Mouse (Mus musculus) erythroblast, adult 5-6 weeks (primary cell): ENCODE measurements around the gene Nynrin. TPM values are rescaled to one million over a fixed set of nuclear protein-coding genes. Genes with fewer than 3 reads are reported as not detected.
A peak's percentile ranks its signal among the peaks of the same experiment; 100 is the strongest.

Source experiments
- ATAC-seq: replicated peaks from 2 replicates; pipeline ENCODE4 v1.8.0; 2016; ENCODE audit warnings: moderate number of reproducible peaks, mild to moderate bottlenecking, moderate TSS enrichment, inconsistent platforms; ENCODE audit not compliant: poor library complexity, low FRiP score, severe bottlenecking
- total RNA-seq, 2 experiments: library from RNA; stranded (forward) in 1 of 2; stranded (reverse) in 1 of 2; fragments of 150-400 nt in 1 of 2; fragments of 200-764, 138-1000 nt in 1 of 2; gene quantifications; 2 replicates each; pipeline versions ENCODE4 v1.2.3 to v1.2.4; 2015 to 2017; ENCODE audit warnings: low replicate concordance in 2 of 2

Nynrin gene
- total RNA-seq, 2 experiments from 2014 or later: 0.38 to 0.77 TPM

DNA sequence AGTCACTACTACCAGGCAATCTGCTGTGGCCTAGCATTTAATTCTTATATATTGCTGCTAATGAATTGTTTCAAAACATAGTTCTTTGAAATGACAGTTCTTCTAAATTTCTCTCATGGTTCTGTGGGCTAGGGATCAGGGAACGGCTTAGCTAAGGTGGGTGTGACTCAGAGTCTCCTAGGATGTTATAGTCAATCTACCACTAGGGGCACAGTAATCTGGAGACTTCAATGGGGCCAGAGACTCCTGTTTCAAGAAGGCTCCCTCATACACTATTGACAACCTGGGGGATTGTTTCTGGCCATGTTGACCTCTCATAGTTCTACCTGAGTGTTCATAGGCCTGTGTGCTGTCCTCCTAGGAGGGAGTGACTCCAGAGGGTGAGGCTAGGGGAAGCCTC, 51.7 kb downstream of the Nynrin start:
- no peak for ATAC-seq

DNA sequence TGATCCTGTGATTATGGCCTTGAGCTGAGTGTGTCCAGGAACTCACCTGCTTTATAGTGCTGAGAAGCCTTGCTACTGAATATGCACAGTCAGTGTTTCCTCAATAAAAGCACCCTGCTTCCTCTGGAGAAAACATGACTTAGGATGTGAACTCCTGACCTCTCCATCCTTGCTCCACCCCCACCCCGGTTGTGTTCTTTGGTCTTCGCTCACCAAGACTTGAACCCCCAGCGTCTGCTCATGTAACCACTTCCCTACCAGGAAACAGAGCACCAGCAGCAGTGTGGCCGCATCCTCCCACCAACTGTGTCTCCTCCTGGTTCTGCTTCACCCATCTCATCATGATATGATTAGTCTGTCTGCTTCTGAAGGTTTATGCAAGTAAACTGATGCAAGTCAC, 59.6 kb downstream of the Nynrin start:
- no peak for ATAC-seq

DNA sequence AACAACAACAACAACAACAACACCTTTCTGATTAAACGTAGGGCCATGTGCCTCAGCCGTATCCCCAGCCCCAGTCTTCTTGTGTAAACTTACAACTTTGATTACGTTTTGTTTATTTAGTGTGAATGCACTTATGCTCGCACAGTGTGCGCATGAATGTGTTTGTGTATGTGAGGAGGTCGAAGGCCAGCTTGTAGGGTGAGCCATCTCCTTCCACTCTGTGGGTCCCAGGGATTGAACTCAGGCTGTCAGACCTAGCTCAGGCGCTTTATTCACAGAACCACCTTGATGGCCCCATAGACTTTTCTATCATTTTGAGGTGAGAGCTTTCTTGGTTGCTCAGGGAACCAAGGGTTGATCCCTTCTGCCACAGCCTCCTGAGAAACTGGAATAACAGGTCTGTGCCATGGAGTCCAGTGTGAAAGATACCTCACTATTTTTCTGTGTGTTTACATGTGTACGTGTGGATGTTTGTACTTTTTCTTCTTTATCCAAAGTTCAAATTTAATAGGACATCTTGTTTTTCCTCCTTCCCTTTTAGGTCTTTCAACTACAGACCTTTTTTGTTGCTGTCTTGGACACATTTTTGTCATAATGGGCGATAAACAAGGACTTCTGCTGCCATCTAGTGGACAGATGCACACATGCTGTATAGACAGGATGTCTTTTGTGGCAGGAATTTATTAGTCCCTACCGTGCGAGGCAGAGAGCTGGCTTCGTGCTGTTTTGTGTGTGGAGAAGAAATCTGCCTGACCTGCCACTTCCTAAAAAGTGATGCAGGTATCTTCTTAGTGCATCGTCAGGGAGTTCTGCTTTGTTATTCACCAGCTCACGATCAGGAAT, 64.7 kb downstream of the Nynrin start:
- peak; percentile 74; the same call in 1 of the 2 replicates for ATAC-seq

DNA sequence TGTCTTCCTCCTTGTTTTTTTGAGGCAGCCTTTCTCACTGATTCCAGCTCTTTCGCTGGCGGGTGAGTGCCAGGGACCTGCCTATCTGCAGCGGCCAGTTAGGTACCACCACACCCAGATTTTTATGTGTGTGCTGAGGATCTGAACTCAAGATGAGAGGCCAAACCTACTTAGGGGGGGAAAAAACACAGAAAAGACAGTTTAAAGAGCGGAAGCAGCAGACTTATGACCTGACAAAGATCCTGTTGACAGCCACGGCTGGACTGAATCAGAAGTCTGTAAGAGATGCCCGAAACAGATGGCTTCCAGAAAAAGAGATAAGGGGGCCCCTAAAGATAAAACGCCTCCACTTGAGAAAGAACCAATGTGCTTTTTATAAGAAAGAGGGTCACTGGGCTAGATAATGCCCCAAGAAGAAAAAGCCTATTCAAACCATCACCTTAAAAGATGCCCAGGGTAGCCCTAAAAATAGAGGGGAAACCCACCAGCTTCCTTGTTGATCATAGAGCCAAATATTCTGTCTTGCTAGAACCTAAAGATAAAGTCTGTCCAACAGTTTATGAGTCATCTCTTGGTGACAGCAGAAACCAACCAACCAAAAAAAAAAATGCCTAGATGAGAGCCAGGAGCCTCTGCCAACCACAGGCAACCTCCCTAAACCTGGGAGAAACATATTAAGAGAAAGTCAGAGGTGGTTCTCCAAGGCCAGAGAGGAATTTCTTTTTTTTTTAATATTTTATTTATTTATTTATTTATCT, 68.8 kb downstream of the Nynrin start:
- ATAC-seq: 0 out of 2 replicates have a peak, but pooled peaks have one; percentile 45

Other genes with a start within 250 kb of the Nynrin start
- gene Rec8, start 236.0 kb upstream of the Nynrin start, total RNA-seq (2015; ENCODE audit: low replicate concordance): 1.7 TPM in 1 of 2 replicates, not detected in the other
- gene Rec8, start 236.0 kb upstream of the Nynrin start, total RNA-seq (2017; ENCODE audit: low replicate concordance): 0.84 and 2.2 TPM in 2 replicates
- 3.7 and 29.7 TPM in 2 replicates for gene Ipo4, start 218.1 kb upstream of the Nynrin start, total RNA-seq (2015; ENCODE audit: low replicate concordance)
- 7.0 and 13.8 TPM in 2 replicates for gene Ipo4, start 218.1 kb upstream of the Nynrin start, total RNA-seq (2017; ENCODE audit: low replicate concordance)
- 0.96 and 5.4 TPM in 2 replicates for gene Gm49378, start 216.1 kb upstream of the Nynrin start, total RNA-seq (2015; ENCODE audit: low replicate concordance)
- 5.4 TPM in 1 of 2 replicates, not detected in the other for gene Gm49378, start 216.1 kb upstream of the Nynrin start, total RNA-seq (2017; ENCODE audit: low replicate concordance)
- gene Tm9sf1, start 210.2 kb upstream of the Nynrin start, total RNA-seq (2015; ENCODE audit: low replicate concordance): 9.6 and 14.2 TPM in 2 replicates
- 12.0 and 20.5 TPM in 2 replicates for gene Tm9sf1, start 210.2 kb upstream of the Nynrin start, total RNA-seq (2017; ENCODE audit: low replicate concordance)
- gene Tssk4, start 203.8 kb upstream of the Nynrin start, total RNA-seq (2015; ENCODE audit: low replicate concordance): 0.84 TPM in 1 of 2 replicates, not detected in the other
- 0.28 and 0.68 TPM in 2 replicates for gene Tssk4, start 203.8 kb upstream of the Nynrin start, total RNA-seq (2017; ENCODE audit: low replicate concordance)
- 4.6 and 10.4 TPM in 2 replicates for gene Mdp1, start 193.5 kb upstream of the Nynrin start, total RNA-seq (2015; ENCODE audit: low replicate concordance)
- gene Mdp1, start 193.5 kb upstream of the Nynrin start, total RNA-seq (2017; ENCODE audit: low replicate concordance): 7.1 and 8.4 TPM in 2 replicates
- 1.5 and 2.7 TPM in 2 replicates for gene Gmpr2, start 182.1 kb upstream of the Nynrin start, total RNA-seq (2015; ENCODE audit: low replicate concordance)
- gene Gmpr2, start 182.1 kb upstream of the Nynrin start, total RNA-seq (2017; ENCODE audit: low replicate concordance): 6.9 and 8.5 TPM in 2 replicates
- gene Nedd8, start 181.9 kb upstream of the Nynrin start, total RNA-seq (2015; ENCODE audit: low replicate concordance): 89.5 and 91.3 TPM in 2 replicates
- 66.5 and 67.1 TPM in 2 replicates for gene Nedd8, start 181.9 kb upstream of the Nynrin start, total RNA-seq (2017; ENCODE audit: low replicate concordance)
- 7.7 and 10.2 TPM in 2 replicates for gene Tinf2, start 172.2 kb upstream of the Nynrin start, total RNA-seq (2015; ENCODE audit: low replicate concordance)
- gene Tinf2, start 172.2 kb upstream of the Nynrin start, total RNA-seq (2017; ENCODE audit: low replicate concordance): 12.9 and 13.1 TPM in 2 replicates
- gene Tgm1, start 140.1 kb upstream of the Nynrin start, total RNA-seq (2015; ENCODE audit: low replicate concordance): 0.96 TPM in 1 of 2 replicates, not detected in the other
- 0.14 and 0.85 TPM in 2 replicates for gene Tgm1, start 140.1 kb upstream of the Nynrin start, total RNA-seq (2017; ENCODE audit: low replicate concordance)
- gene Rabggta, start 131.7 kb upstream of the Nynrin start, total RNA-seq (2015; ENCODE audit: low replicate concordance): 2.3 and 5.4 TPM in 2 replicates
- 2.1 and 2.2 TPM in 2 replicates for gene Rabggta, start 131.7 kb upstream of the Nynrin start, total RNA-seq (2017; ENCODE audit: low replicate concordance)
- 22.4 and 27.1 TPM in 2 replicates for gene Dhrs1, start 108.3 kb upstream of the Nynrin start, total RNA-seq (2015; ENCODE audit: low replicate concordance)
- 3.9 and 14.9 TPM in 2 replicates for gene Dhrs1, start 108.3 kb upstream of the Nynrin start, total RNA-seq (2017; ENCODE audit: low replicate concordance)
- 6.5 and 11.3 TPM in 2 replicates for gene Nop9, start 108.3 kb upstream of the Nynrin start, total RNA-seq (2015; ENCODE audit: low replicate concordance)
- 3.7 and 3.9 TPM in 2 replicates for gene Nop9, start 108.3 kb upstream of the Nynrin start, total RNA-seq (2017; ENCODE audit: low replicate concordance)
- 2.1 TPM in 1 of 2 replicates, not detected in the other for gene Cideb, start 95.6 kb upstream of the Nynrin start, total RNA-seq (2015; ENCODE audit: low replicate concordance)
- 0.94 TPM in 1 of 2 replicates, not detected in the other for gene Cideb, start 95.6 kb upstream of the Nynrin start, total RNA-seq (2017; ENCODE audit: low replicate concordance)
- not detected in 2 replicates for gene Ltb4r2, start 92.6 kb upstream of the Nynrin start, total RNA-seq (2015; ENCODE audit: low replicate concordance)
- gene Ltb4r2, start 92.6 kb upstream of the Nynrin start, total RNA-seq (2017; ENCODE audit: low replicate concordance): 0.14 TPM in 1 of 2 replicates, not detected in the other
- 6.3 and 14.8 TPM in 2 replicates for gene Ltb4r1, start 88.0 kb upstream of the Nynrin start, total RNA-seq (2015; ENCODE audit: low replicate concordance)
- 9.3 and 21.8 TPM in 2 replicates for gene Ltb4r1, start 88.0 kb upstream of the Nynrin start, total RNA-seq (2017; ENCODE audit: low replicate concordance)
- gene Adcy4, start 69.9 kb upstream of the Nynrin start, total RNA-seq (2015; ENCODE audit: low replicate concordance): not detected in 2 replicates
- not detected in 2 replicates for gene Adcy4, start 69.9 kb upstream of the Nynrin start, total RNA-seq (2017; ENCODE audit: low replicate concordance)
- 17.1 and 22.6 TPM in 2 replicates for gene Ripk3, start 65.1 kb upstream of the Nynrin start, total RNA-seq (2015; ENCODE audit: low replicate concordance)
- gene Ripk3, start 65.1 kb upstream of the Nynrin start, total RNA-seq (2017; ENCODE audit: low replicate concordance): 6.7 and 7.2 TPM in 2 replicates
- gene Nfatc4, start 30.9 kb upstream of the Nynrin start, total RNA-seq (2015; ENCODE audit: low replicate concordance): not detected in 2 replicates
- gene Nfatc4, start 30.9 kb upstream of the Nynrin start, total RNA-seq (2017; ENCODE audit: low replicate concordance): not detected in 2 replicates
- not detected in 2 replicates for gene Cbln3, start 30.4 kb downstream of the Nynrin start, total RNA-seq (2015; ENCODE audit: low replicate concordance)
- gene Cbln3, start 30.4 kb downstream of the Nynrin start, total RNA-seq (2017; ENCODE audit: low replicate concordance): 0.14 TPM in 1 of 2 replicates, not detected in the other
- 30.7 and 36.4 TPM in 2 replicates for gene Khnyn, start 30.9 kb downstream of the Nynrin start, total RNA-seq (2015; ENCODE audit: low replicate concordance)
- 122 and 126 TPM in 2 replicates for gene Khnyn, start 30.9 kb downstream of the Nynrin start, total RNA-seq (2017; ENCODE audit: low replicate concordance)
- gene Sdr39u1, start 46.3 kb downstream of the Nynrin start, total RNA-seq (2015; ENCODE audit: low replicate concordance): 1.3 TPM in 2 replicates
- 3.5 and 10.6 TPM in 2 replicates for gene Sdr39u1, start 46.3 kb downstream of the Nynrin start, total RNA-seq (2017; ENCODE audit: low replicate concordance)
- gene Cma1, start 90.7 kb downstream of the Nynrin start, total RNA-seq (2015; ENCODE audit: low replicate concordance): not detected in 2 replicates
- gene Cma1, start 90.7 kb downstream of the Nynrin start, total RNA-seq (2017; ENCODE audit: low replicate concordance): not detected in 2 replicates
- not detected in 2 replicates for gene Cma2, start 97.0 kb downstream of the Nynrin start, total RNA-seq (2015; ENCODE audit: low replicate concordance)
- not detected in 2 replicates for gene Cma2, start 97.0 kb downstream of the Nynrin start, total RNA-seq (2017; ENCODE audit: low replicate concordance)
- gene Mcpt1, start 164.0 kb downstream of the Nynrin start, total RNA-seq (2015; ENCODE audit: low replicate concordance): not detected in 2 replicates
- not detected in 2 replicates for gene Mcpt1, start 164.0 kb downstream of the Nynrin start, total RNA-seq (2017; ENCODE audit: low replicate concordance)
- not detected in 2 replicates for gene Mcpt9, start 176.5 kb downstream of the Nynrin start, total RNA-seq (2015; ENCODE audit: low replicate concordance)
- not detected in 2 replicates for gene Mcpt9, start 176.5 kb downstream of the Nynrin start, total RNA-seq (2017; ENCODE audit: low replicate concordance)
- not detected in 2 replicates for gene Mcpt2, start 188.0 kb downstream of the Nynrin start, total RNA-seq (2015; ENCODE audit: low replicate concordance)
- gene Mcpt2, start 188.0 kb downstream of the Nynrin start, total RNA-seq (2017; ENCODE audit: low replicate concordance): 0.84 TPM in 1 of 2 replicates, not detected in the other
- not detected in 2 replicates for gene Mcpt4, start 208.3 kb downstream of the Nynrin start, total RNA-seq (2015; ENCODE audit: low replicate concordance)
- not detected in 2 replicates for gene Mcpt4, start 208.3 kb downstream of the Nynrin start, total RNA-seq (2017; ENCODE audit: low replicate concordance)
- 205 and 289 TPM in 2 replicates for gene Mcpt8, start 231.3 kb downstream of the Nynrin start, total RNA-seq (2015; ENCODE audit: low replicate concordance)
- 98.4 and 115 TPM in 2 replicates for gene Mcpt8, start 231.3 kb downstream of the Nynrin start, total RNA-seq (2017; ENCODE audit: low replicate concordance)
- gene Ctsg, start 248.6 kb downstream of the Nynrin start, total RNA-seq (2015; ENCODE audit: low replicate concordance): 413 and 487 TPM in 2 replicates
- 257 and 291 TPM in 2 replicates for gene Ctsg, start 248.6 kb downstream of the Nynrin start, total RNA-seq (2017; ENCODE audit: low replicate concordance)